8 mouse cellular contexts compared by ENCODE assay signal in the genomic region with DNA sequence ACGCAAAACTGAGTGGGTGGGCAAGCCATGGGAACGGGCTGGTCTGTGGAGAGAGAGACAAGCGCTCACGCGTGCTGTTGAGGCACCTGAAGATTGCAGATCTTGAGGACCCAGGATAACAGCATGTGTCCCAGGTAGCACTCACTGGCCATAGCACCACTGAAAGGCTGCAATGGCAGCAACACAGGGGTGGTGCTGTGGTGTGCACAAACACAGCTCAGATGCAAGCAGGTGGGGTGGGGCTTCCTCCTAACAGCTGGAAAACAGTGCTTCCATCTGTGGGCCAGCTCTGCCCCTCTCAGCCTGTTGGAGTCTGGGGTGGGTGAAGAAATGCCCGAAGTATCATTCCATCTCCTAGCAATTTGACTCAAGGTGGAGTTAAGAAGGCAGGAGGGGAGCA. TPM values are rescaled to one million over a fixed set of nuclear protein-coding genes. Genes with fewer than 3 reads are reported as not detected.
DNase-seq lines count a peak whose midpoint lies in the region; ATAC-seq and TF ChIP-seq lines count a peak whose summit lies in the region.

Bclaf3 (plus strand) TSS at position 301 of the 400 bp plus-strand sequence.

- H3K9me3 ChIP-seq in heart, embryonic 14.5 days (ENCODE audit: control insufficient read depth, low read length) = no peaks in the 10 kb centered on the region
- H3K9me3 ChIP-seq in intestine, embryonic 16.5 days (ENCODE audit: control insufficient read depth, low read length) = no peaks in the 10 kb centered on the region

- 75% methylated on average over 6 of the region's 6 CpGs for WGBS in heart, embryonic 14.5 days
- 81% methylated on average over 6 of the region's 6 CpGs for WGBS in heart, adult 2 months
- 80% methylated on average over 6 of the region's 6 CpGs for WGBS in intestine, embryonic 16.5 days

- ATAC-seq in heart, embryonic 14.5 days (ENCODE audit: insufficient number of reproducible peaks, insufficient read depth, low FRiP score, low read depth) = no peak
- no peak for ATAC-seq in intestine, embryonic 16.5 days

- no peaks in the 10 kb centered on the region for H3K36me3 ChIP-seq in heart, embryonic 14.5 days (ENCODE audit: control insufficient read depth, insufficient read depth, low read length)
- no peaks in the 10 kb centered on the region for H3K36me3 ChIP-seq in heart, adult 2 months (ENCODE audit: control insufficient read depth, insufficient read depth, low read length)
- no peaks in the 10 kb centered on the region for H3K36me3 ChIP-seq in intestine, embryonic 16.5 days (ENCODE audit: control insufficient read depth, insufficient read depth, low read length)

- no peak within 1 kb of the TSS for H3K4me3 ChIP-seq in heart, embryonic 14.5 days (ENCODE audit: control insufficient read depth in 1 of 2, insufficient read depth in 1 of 2, low read depth in 1 of 2, low read length in 2 of 2)
- H3K4me3 ChIP-seq in heart, adult 2 months = no peak within 1 kb of the TSS
- no peak within 1 kb of the TSS for H3K4me3 ChIP-seq in intestine, embryonic 16.5 days (ENCODE audit: low read length)

- DNase-seq in heart, adult 2 months = no peak
- no peak for DNase-seq in urinary bladder, adult 2 months (ENCODE audit: low spot score)
- no peak for DNase-seq in urinary bladder, postnatal 25 days (ENCODE audit: low spot score)
- DNase-seq in gastrocnemius, postnatal 25 days = no peak
- no peak for DNase-seq in gastrocnemius, postnatal 36 days
- no peak for DNase-seq in kidney, adult 18-20 months

- TF ChIP-seq EP300 in heart, adult 2 months (IDR thresholded peaks at IDR 0.05; ENCODE audit: insufficient read depth, low read depth, low read length) = no peak

- intact Hi-C loops in heart, adult 2 months (cut with DNase I) = no loop called here
- intact Hi-C loops in gastrocnemius, postnatal 36 days (cut with DNase I) = no loop called here

- H3K9ac ChIP-seq in heart, embryonic 14.5 days (ENCODE audit: low read length) = no peak within 1 kb of the TSS
- H3K9ac ChIP-seq in heart, adult 2 months (ENCODE audit: low read depth, low read length) = no peak within 1 kb of the TSS
- H3K9ac ChIP-seq in intestine, embryonic 16.5 days (ENCODE audit: low read depth, low read length) = no peak within 1 kb of the TSS

- no peaks in the 10 kb centered on the region for H3K4me1 ChIP-seq in heart, embryonic 14.5 days (ENCODE audit: control insufficient read depth in 2 of 2, insufficient read depth in 2 of 2, low read length in 2 of 2)
- no peaks in the 10 kb centered on the region for H3K4me1 ChIP-seq in heart, adult 2 months (ENCODE audit: control insufficient read depth, insufficient read depth, low read length)
- H3K4me1 ChIP-seq in intestine, embryonic 16.5 days (ENCODE audit: control insufficient read depth, insufficient read depth, low read length) = no peaks in the 10 kb centered on the region

- no peak for TF ChIP-seq CTCF in heart, adult 2 months (IDR thresholded peaks at IDR 0.05)

- H3K27ac ChIP-seq in heart, embryonic 14.5 days (replicated peaks in 1 of 2; ENCODE audit: control insufficient read depth in 1 of 2, insufficient read depth in 1 of 2, low read depth in 2 of 2, low read length in 2 of 2) = no peak within 1 kb of the TSS
- H3K27ac ChIP-seq in heart, adult 2 months = no peak within 1 kb of the TSS
- no peak within 1 kb of the TSS for H3K27ac ChIP-seq in intestine, embryonic 16.5 days (ENCODE audit: low read length)

- no peaks in the 10 kb centered on the region for H3K27me3 ChIP-seq in heart, embryonic 14.5 days (ENCODE audit: control insufficient read depth, insufficient read depth, low read length)
- H3K27me3 ChIP-seq in heart, adult 2 months (ENCODE audit: control insufficient read depth, insufficient read depth, low read length) = no peaks in the 10 kb centered on the region
- no peaks in the 10 kb centered on the region for H3K27me3 ChIP-seq in intestine, embryonic 16.5 days (replicated peaks; ENCODE audit: control insufficient read depth, insufficient read depth, low read length)

- no peak within 1 kb of the TSS for H3K4me2 ChIP-seq in heart, embryonic 14.5 days (ENCODE audit: low read length)
- no peak within 1 kb of the TSS for H3K4me2 ChIP-seq in intestine, embryonic 16.5 days (ENCODE audit: low read depth, low read length)

- no peak for TF ChIP-seq POLR2A in heart, adult 2 months (IDR thresholded peaks at IDR 0.05; ENCODE audit: insufficient read depth, low read depth, low read length)

- no peaks in the 10 kb centered on the region for H3K79me2 ChIP-seq in heart, adult 2 months (replicated peaks; ENCODE audit: control insufficient read depth, insufficient read depth, low read length)

RNA-seq across cellular contexts. Expression of gene Bclaf3, which starts in this region (rescaled TPM):
- polyA plus RNA-seq in heart, embryonic 14.5 days (2014; fragmentation: Nextera tagmentation; extraction: Ambion mirVana) = 12.1 and 14.1 TPM in 2 replicates
- 1 to 10 TPM; 2.9 to 3.8 TPM for total RNA-seq in heart, adult 2 months (2021)
- polyA plus RNA-seq in heart, adult 2 months (2012; rRNA removed) = 1.2 and 3.2 TPM in 2 replicates
- 10.3 and 13.5 TPM in 2 replicates for polyA plus RNA-seq in urinary bladder, adult 2 months (2012; rRNA removed)
- 10.2 and 10.8 TPM in 2 replicates for polyA plus RNA-seq in intestine, embryonic 16.5 days (2015; fragmentation: Nextera tagmentation; extraction: Ambion mirVana)
- 1 to 10 TPM; 1.7 to 1.8 TPM for total RNA-seq in gastrocnemius, postnatal 25 days (2021)
- 1 to 10 TPM; 1.5 to 1.7 TPM for total RNA-seq in gastrocnemius, postnatal 36 days (2021)
